27 mouse cellular contexts compared by ENCODE assay signal in genomic region chr9:46199609-46200008, GRCm38 (mm10). TPM values are rescaled to one million over a fixed set of nuclear protein-coding genes. Genes with fewer than 3 reads are reported as not detected.
DNase-seq lines count a peak whose midpoint lies in the region; ATAC-seq and TF ChIP-seq lines count a peak whose summit lies in the region.
"Had no signal": no experiment of that assay in that cellular context is flagged by ENCODE, and none has a peak within 500 bp of the region (broad histone marks: within the 10 kb centered on the region; RNA-seq: fewer than 3 reads in every experiment).

No protein-coding gene starts in this region.

- DNase-seq in adrenal gland, adult 2 months, result peak; percentile 75
- DNase-seq in adrenal gland, postnatal 4 days (ENCODE audit: low spot score in 2 of 2), result no peak
- peak; percentile 16 for DNase-seq in heart, adult 8-10 months (ENCODE audit: low spot score)
- DNase-seq in heart, postnatal 10 days, result no peak
- DNase-seq in liver, postnatal 0 days, result no peak
- no peak for DNase-seq in liver
- DNase-seq in adrenal gland, postnatal 36 days, result peak; percentile 47 to 53
- DNase-seq: cerebellum, adult 11 months; cerebellum, adult 8-10 months; cerebellum, postnatal 14 days; embryo, embryonic 11 days; gastrocnemius, adult 2 months; gastrocnemius, postnatal 25 days had no signal

- H3K4me1 ChIP-seq in liver, postnatal 0 days (ENCODE audit: insufficient read depth), result peaks cover 19% of the 10 kb centered on the region
- H3K4me1 ChIP-seq: embryonic facial prominence, embryonic 15.5 days; forebrain, embryonic 10.5 days; hindbrain, embryonic 10.5 days; intestine, embryonic 15.5 days had no signal

- H3K36me3 ChIP-seq in liver, postnatal 0 days (replicated peaks; ENCODE audit: insufficient read depth, low read length), result peaks cover 47% of the 10 kb centered on the region

- no peak overlapping the region for H3K4me2 ChIP-seq in liver, postnatal 0 days (ENCODE audit: low read depth, low read length)
- H3K4me2 ChIP-seq: embryonic facial prominence, embryonic 15.5 days; heart, embryonic 12.5 days; hindbrain, embryonic 14.5 days; intestine, embryonic 15.5 days had no signal

- intact Hi-C loops in heart, postnatal 10 days (cut with DNase I), result loop anchor here (5.0 kb wide), 1 partner anchor 48 kb away; no protein-coding TSS in a partner anchor

- no peak for TF ChIP-seq CTCF in liver, postnatal 0 days (IDR thresholded peaks at IDR 0.05; ENCODE audit: low read depth)

- ATAC-seq in liver, postnatal 0 days, result no peak
- ATAC-seq: forebrain, embryonic 14.5 days; intestine, embryonic 15.5 days had no signal

- no peak overlapping the region for H3K4me3 ChIP-seq in liver, postnatal 0 days (ENCODE audit: low read depth, low read length)
- H3K4me3 ChIP-seq: embryonic facial prominence, embryonic 15.5 days; erythroblast, embryonic 14.5 days; forebrain, embryonic 10.5 days; gastrocnemius, adult 2 months; heart, embryonic 12.5 days; hindbrain, embryonic 10.5 days; intestine, embryonic 15.5 days had no signal

- H3K9me3 ChIP-seq in liver, postnatal 0 days (ENCODE audit: low read length), result no peaks in the 10 kb centered on the region
- H3K9me3 ChIP-seq: embryonic facial prominence, embryonic 15.5 days; forebrain, embryonic 10.5 days; heart, embryonic 12.5 days; hindbrain, embryonic 10.5 days; intestine, embryonic 15.5 days had no signal

- H3K27me3 ChIP-seq in liver, postnatal 0 days (ENCODE audit: insufficient read depth, low read length), result no peaks in the 10 kb centered on the region
- H3K27me3 ChIP-seq: embryonic facial prominence, embryonic 15.5 days; heart, embryonic 12.5 days; intestine, embryonic 15.5 days had no signal

- no peak for TF ChIP-seq EP300 in liver, postnatal 0 days (IDR thresholded peaks at IDR 0.05; ENCODE audit: low read depth)

- WGBS in liver, postnatal 0 days (ENCODE audit: insufficient replicate concordance), result 54% methylated on average over 2 of the region's 2 CpGs

- peak overlapping the region; percentile 73 for H3K27ac ChIP-seq in liver, postnatal 0 days (ENCODE audit: low read depth)
- H3K27ac ChIP-seq: embryonic facial prominence, embryonic 15.5 days; forebrain, embryonic 10.5 days; gastrocnemius, adult 2 months; hindbrain, embryonic 10.5 days; hindbrain, embryonic 14.5 days; intestine, embryonic 15.5 days had no signal

- no peak overlapping the region for H3K9ac ChIP-seq in liver, postnatal 0 days (replicated peaks)
- H3K9ac ChIP-seq: embryonic facial prominence, embryonic 15.5 days; heart, embryonic 12.5 days; hindbrain, embryonic 14.5 days; intestine, embryonic 15.5 days had no signal

RNA-seq across cellular contexts. Expression of gene Apoa1, which starts 28.8 kb away (rescaled TPM):
- total RNA-seq in adrenal gland, adult 2 months (2021), result 10 to 100 TPM in 1 of 2 experiments, 1 to 10 TPM in 1; 1.7 to 37.3 TPM
- 0.75 and 5.6 TPM in 2 replicates for polyA plus RNA-seq in adrenal gland, adult 2 months (2012; rRNA removed)
- total RNA-seq in adrenal gland, postnatal 4 days (2021), result 1,000 to 10,000 TPM in 1 of 2 experiments, 10 to 100 TPM in 1; 38.1 to 1,458 TPM
- not detected for total RNA-seq in heart, adult 8-10 months (2022)
- under 1 TPM; 0.26 to 0.50 TPM for total RNA-seq in heart, postnatal 10 days (2021)
- polyA plus RNA-seq in liver, postnatal 0 days (2015; fragmentation: Nextera tagmentation; extraction: Ambion mirVana), result 27,203 and 27,647 TPM in 2 replicates
- 1 to 10 TPM in 1 of 2 experiments, under 1 TPM in 1; 0.36 to 6.4 TPM for total RNA-seq in adrenal gland, postnatal 36 days (2021)
- total RNA-seq: common myeloid progenitor, adult 5-6 weeks; gastrocnemius, adult 2 months; gastrocnemius, postnatal 25 days; granulocyte monocyte progenitor cell, adult 5-6 weeks had no signal
- polyA plus RNA-seq: C2C12 had no signal

RNA-seq across cellular contexts. Expression of gene Apoc3, which starts 35.8 kb away (rescaled TPM):
- 10 to 100 TPM in 1 of 2 experiments, 1 to 10 TPM in 1; 4.6 to 20.4 TPM for total RNA-seq in adrenal gland, adult 2 months (2021)
- polyA plus RNA-seq in adrenal gland, adult 2 months (2012; rRNA removed), result 4.8 and 6.1 TPM in 2 replicates
- 1 to 10 TPM in 1 of 2 experiments, under 1 TPM in 1; 0.64 to 9.5 TPM for total RNA-seq in adrenal gland, postnatal 4 days (2021)
- not detected for total RNA-seq in heart, adult 8-10 months (2022)
- not detected for total RNA-seq in heart, postnatal 10 days (2021)
- 453 and 541 TPM in 2 replicates for polyA plus RNA-seq in liver, postnatal 0 days (2015; fragmentation: Nextera tagmentation; extraction: Ambion mirVana)
- total RNA-seq in adrenal gland, postnatal 36 days (2021), result 10 to 100 TPM in 1 of 2 experiments, 1 to 10 TPM in 1; 6.8 to 12.5 TPM
- total RNA-seq: common myeloid progenitor, adult 5-6 weeks; gastrocnemius, adult 2 months; granulocyte monocyte progenitor cell, adult 5-6 weeks; MEL had no signal
- polyA plus RNA-seq: brain, embryonic 14.5 days; C2C12; embryonic facial prominence, embryonic 11.5 days; embryonic facial prominence, embryonic 15.5 days; erythroblast, embryonic 14.5 days; forebrain, embryonic 10.5 days; forebrain, embryonic 14.5 days; heart, embryonic 12.5 days; hindbrain, embryonic 10.5 days; hindbrain, embryonic 14.5 days had no signal

RNA-seq across cellular contexts. Expression of gene Apoa4, which starts 40.9 kb away (rescaled TPM):
- total RNA-seq in adrenal gland, adult 2 months (2021), result under 1 TPM in 1 of 2 experiments, not detected in 1; 0.26 TPM
- 0.11 and 0.35 TPM in 2 replicates for polyA plus RNA-seq in adrenal gland, adult 2 months (2012; rRNA removed)
- 1 to 10 TPM in 1 of 2 experiments, under 1 TPM in 1; 0.48 to 3.8 TPM for total RNA-seq in adrenal gland, postnatal 4 days (2021)
- total RNA-seq in heart, adult 8-10 months (2022), result not detected
- total RNA-seq in heart, postnatal 10 days (2021), result not detected
- polyA plus RNA-seq in liver, postnatal 0 days (2015; fragmentation: Nextera tagmentation; extraction: Ambion mirVana), result 256 and 423 TPM in 2 replicates
- total RNA-seq in adrenal gland, postnatal 36 days (2021), result under 1 TPM in 1 of 2 experiments, not detected in 1; 0.17 TPM
- total RNA-seq: common myeloid progenitor, adult 5-6 weeks; gastrocnemius, adult 2 months; gastrocnemius, postnatal 25 days; granulocyte monocyte progenitor cell, adult 5-6 weeks; MEL had no signal
- polyA plus RNA-seq: C2C12; embryonic facial prominence, embryonic 11.5 days; erythroblast, embryonic 14.5 days; forebrain, embryonic 10.5 days; forebrain, embryonic 14.5 days; hindbrain, embryonic 10.5 days; hindbrain, embryonic 14.5 days had no signal

Comparison
In these comparisons a context has a peak if more than half of its experiments do, and no peak if none do; other contexts are left out.
1. DNase-seq: peak in adrenal gland, adult 2 months (single experiment), heart, adult 8-10 months (single experiment) and adrenal gland, postnatal 36 days (2 of 2); none in adrenal gland, postnatal 4 days (0 of 2), heart, postnatal 10 days (0 of 2), liver, postnatal 0 days (single experiment) and liver (single experiment).